Mouse (Mus musculus): ENCODE results near the gene Atg2a. TPM values are rescaled to one million over a fixed set of nuclear protein-coding genes. Genes with fewer than 3 reads are reported as not detected.
"Not testable (repeated sequence)": the region's sequence is repeated elsewhere in the genome, so short reads cannot be mapped to it uniquely, and the experiment has no call there.

Atg2a gene
- polyA plus RNA-seq, 1 experiment from 2014 or later: 13.1 TPM

GRCm38 (mm10) chr19:6286434-6287401 is 45.2 kb downstream of the Atg2a start:
- Histone ChIP-seq H3K4me2 (ENCODE audit: low read length) (no peak overlapping the region), H3K4me1 (replicated peaks; ENCODE audit: control insufficient read depth, insufficient read depth, low read length) (no peaks in the 10 kb centered on the region), H3K36me3 (ENCODE audit: control insufficient read depth, insufficient read depth) (peaks cover 7% of the 10 kb centered on the region), H3K27me3 (replicated peaks; ENCODE audit: control insufficient read depth, insufficient read depth, low read length) (no peaks in the 10 kb centered on the region), H3K27ac (ENCODE audit: low read length) (no peak overlapping the region), H3K9me3 (ENCODE audit: control insufficient read depth, low read length) (no peaks in the 10 kb centered on the region), H3K4me3 (replicated peaks; ENCODE audit: low read length) (no peak overlapping the region), H3K9ac (replicated peaks; ENCODE audit: low read depth, low read length) (no peak overlapping the region)
- no peak for ATAC-seq
- WGBS: 85% methylated on average over 19 of the region's 19 CpGs

GRCm38 (mm10) chr19:6288236-6288894 is 46.9 kb downstream of the Atg2a start:
- no peaks in the 10 kb centered on the region for H3K9me3 ChIP-seq (ENCODE audit: control insufficient read depth, low read length)
- no peaks in the 10 kb centered on the region for H3K27me3 ChIP-seq (replicated peaks; ENCODE audit: control insufficient read depth, insufficient read depth, low read length)
- H3K4me3 ChIP-seq (replicated peaks; ENCODE audit: low read length): no peak overlapping the region
- no peak overlapping the region for H3K9ac ChIP-seq (replicated peaks; ENCODE audit: low read depth, low read length)
- no peaks in the 10 kb centered on the region for H3K4me1 ChIP-seq (replicated peaks; ENCODE audit: control insufficient read depth, insufficient read depth, low read length)
- no peak overlapping the region for H3K4me2 ChIP-seq (ENCODE audit: low read length)
- WGBS: 75% methylated on average over 13 of the region's 13 CpGs
- no peak overlapping the region for H3K27ac ChIP-seq (ENCODE audit: low read length)
- ATAC-seq: no peak
- H3K36me3 ChIP-seq (ENCODE audit: control insufficient read depth, insufficient read depth): peaks cover 3% of the 10 kb centered on the region

GRCm38 (mm10) chr19:6289696-6290238 is 48.3 kb downstream of the Atg2a start:
- Histone ChIP-seq H3K4me1 (replicated peaks; ENCODE audit: control insufficient read depth, insufficient read depth, low read length) (no peaks in the 10 kb centered on the region), H3K36me3 (ENCODE audit: control insufficient read depth, insufficient read depth) (peaks cover 7% of the 10 kb centered on the region), H3K27me3 (replicated peaks; ENCODE audit: control insufficient read depth, insufficient read depth, low read length) (no peaks in the 10 kb centered on the region), H3K9me3 (ENCODE audit: control insufficient read depth, low read length) (no peaks in the 10 kb centered on the region), H3K9ac (replicated peaks; ENCODE audit: low read depth, low read length) (no peak overlapping the region), H3K4me2 (ENCODE audit: low read length) (no peak overlapping the region), H3K27ac (ENCODE audit: low read length) (no peak overlapping the region), H3K4me3 (replicated peaks; ENCODE audit: low read length) (no peak overlapping the region)
- no peak for ATAC-seq
- 92% methylated on average over 14 of the region's 14 CpGs for WGBS

GRCm38 (mm10) chr19:6290720-6291116 is 49.2 kb downstream of the Atg2a start:
- 91% methylated on average over 5 of the region's 6 CpGs for WGBS
- not testable (repeated sequence) for H3K9me3 ChIP-seq (ENCODE audit: control insufficient read depth, low read length); H3K27ac ChIP-seq (ENCODE audit: low read length); ATAC-seq; H3K27me3 ChIP-seq (replicated peaks; ENCODE audit: control insufficient read depth, insufficient read depth, low read length); H3K4me1 ChIP-seq (replicated peaks; ENCODE audit: control insufficient read depth, insufficient read depth, low read length); H3K4me3 ChIP-seq (replicated peaks; ENCODE audit: low read length); H3K4me2 ChIP-seq (ENCODE audit: low read length); H3K9ac ChIP-seq (replicated peaks; ENCODE audit: low read depth, low read length)
- H3K36me3 ChIP-seq (ENCODE audit: control insufficient read depth, insufficient read depth): peaks cover 12% of the 10 kb centered on the region

GRCm38 (mm10) chr19:6291117-6291781 is 49.8 kb downstream of the Atg2a start:
- Histone ChIP-seq H3K27ac (ENCODE audit: low read length) (no peak overlapping the region), H3K4me3 (replicated peaks; ENCODE audit: low read length) (no peak overlapping the region), H3K9me3 (ENCODE audit: control insufficient read depth, low read length) (no peaks in the 10 kb centered on the region), H3K9ac (replicated peaks; ENCODE audit: low read depth, low read length) (no peak overlapping the region), H3K36me3 (ENCODE audit: control insufficient read depth, insufficient read depth) (peaks cover 15% of the 10 kb centered on the region; the same call in 1 of the 2 replicates), H3K27me3 (replicated peaks; ENCODE audit: control insufficient read depth, insufficient read depth, low read length) (no peaks in the 10 kb centered on the region), H3K4me2 (ENCODE audit: low read length) (no peak overlapping the region), H3K4me1 (replicated peaks; ENCODE audit: control insufficient read depth, insufficient read depth, low read length) (no peaks in the 10 kb centered on the region)
- 78% methylated on average over 10 of the region's 10 CpGs for WGBS
- no peak for ATAC-seq

- Histone ChIP-seq H3K27me3 (replicated peaks; ENCODE audit: control insufficient read depth, insufficient read depth, low read length) (no peaks in the 10 kb centered on the region), H3K36me3 (ENCODE audit: control insufficient read depth, insufficient read depth) (peaks cover 17% of the 10 kb centered on the region; the same call in 1 of the 2 replicates), H3K4me2 (ENCODE audit: low read length) (no peak overlapping the region), H3K27ac (ENCODE audit: low read length) (no peak overlapping the region), H3K9me3 (ENCODE audit: control insufficient read depth, low read length) (no peaks in the 10 kb centered on the region), H3K4me3 (replicated peaks; ENCODE audit: low read length) (no peak overlapping the region), H3K9ac (replicated peaks; ENCODE audit: low read depth, low read length) (no peak overlapping the region), H3K4me1 (replicated peaks; ENCODE audit: control insufficient read depth, insufficient read depth, low read length) (no peaks in the 10 kb centered on the region)
- ATAC-seq: no peak
- 98% methylated on average over 5 of the region's 5 CpGs for WGBS
These were observed 50.8 kb downstream of the Atg2a start for GRCm38 (mm10) chr19:6292262-6292661.

GRCm38 (mm10) chr19:6294301-6294700 is 52.8 kb downstream of the Atg2a start:
- Histone ChIP-seq H3K4me3 (replicated peaks; ENCODE audit: low read length) (no peak overlapping the region), H3K27ac (ENCODE audit: low read length) (no peak overlapping the region), H3K4me1 (replicated peaks; ENCODE audit: control insufficient read depth, insufficient read depth, low read length) (no peaks in the 10 kb centered on the region), H3K9me3 (ENCODE audit: control insufficient read depth, low read length) (no peaks in the 10 kb centered on the region), H3K4me2 (ENCODE audit: low read length) (no peak overlapping the region), H3K27me3 (replicated peaks; ENCODE audit: control insufficient read depth, insufficient read depth, low read length) (no peaks in the 10 kb centered on the region), H3K9ac (replicated peaks; ENCODE audit: low read depth, low read length) (no peak overlapping the region), H3K36me3 (ENCODE audit: control insufficient read depth, insufficient read depth) (peaks cover 31% of the 10 kb centered on the region)
- 95% methylated on average over 16 of the region's 17 CpGs for WGBS
- ATAC-seq: no peak

GRCm38 (mm10) chr19:6296551-6297210 is 55.2 kb downstream of the Atg2a start:
- H3K4me2 ChIP-seq (ENCODE audit: low read length): no peak overlapping the region
- H3K9me3 ChIP-seq (ENCODE audit: control insufficient read depth, low read length): no peaks in the 10 kb centered on the region
- no peaks in the 10 kb centered on the region for H3K27me3 ChIP-seq (replicated peaks; ENCODE audit: control insufficient read depth, insufficient read depth, low read length)
- H3K4me1 ChIP-seq (replicated peaks; ENCODE audit: control insufficient read depth, insufficient read depth, low read length): no peaks in the 10 kb centered on the region
- WGBS: 91% methylated on average over 5 of the region's 5 CpGs
- no peak for ATAC-seq
- H3K4me3 ChIP-seq (replicated peaks; ENCODE audit: low read length): no peak overlapping the region
- H3K9ac ChIP-seq (replicated peaks; ENCODE audit: low read depth, low read length): no peak overlapping the region
- no peak overlapping the region for H3K27ac ChIP-seq (ENCODE audit: low read length)
- peaks cover 31% of the 10 kb centered on the region for H3K36me3 ChIP-seq (ENCODE audit: control insufficient read depth, insufficient read depth)
